Mouse (Mus musculus) frontal cortex, adult (tissue): ENCODE results near the gene Txndc12.

Experiments
- ATAC-seq: cut with Nextera tagmentation; 2 replicates; pipeline ENCODE4 v1.9.2; 2017; ENCODE audit warnings: mild to moderate bottlenecking, moderate library complexity, mixed read lengths; ENCODE audit not compliant: low TSS enrichment

Gene Txndc12

GRCm38 (mm10) chr4:108845824-108846569, 11.6 kb downstream of the Txndc12 start:
- ATAC-seq: no peak

GRCm38 (mm10) chr4:108847715-108848504, 13.5 kb downstream of the Txndc12 start, which contains the start of gene Kti12:
Kti12 (plus strand) TSS chr4:108847785.
- peak; percentile 96 for ATAC-seq

- ATAC-seq: peak; percentile 24
These were observed 14.1 kb downstream of the Txndc12 start, which contains the start of gene A730015C16Rik for GRCm38 (mm10) chr4:108848505-108848848. A730015C16Rik (minus strand) TSS chr4:108848619.

- ATAC-seq: no peak
These were observed 32.4 kb downstream of the Txndc12 start for GRCm38 (mm10) chr4:108866806-108867205.

GRCm38 (mm10) chr4:108869730-108870374, 35.5 kb downstream of the Txndc12 start:
- peak; percentile 96 for ATAC-seq

GRCm38 (mm10) chr4:108873746-108874145, 39.3 kb downstream of the Txndc12 start:
- no peak for ATAC-seq

GRCm38 (mm10) chr4:108877901-108878300, 43.5 kb downstream of the Txndc12 start:
- ATAC-seq: no peak

GRCm38 (mm10) chr4:108878963-108879822, 44.8 kb downstream of the Txndc12 start, which contains the start of gene Rab3b:
Rab3b (plus strand) TSS chr4:108879063.
- ATAC-seq: peak; percentile 88

GRCm38 (mm10) chr4:108883815-108884214, 49.4 kb downstream of the Txndc12 start:
- no peak for ATAC-seq

- ATAC-seq: no peak
These were observed 53.1 kb downstream of the Txndc12 start for GRCm38 (mm10) chr4:108887456-108887855.

- ATAC-seq: peak; percentile 72
These were observed 56.5 kb downstream of the Txndc12 start for GRCm38 (mm10) chr4:108890876-108891275.

GRCm38 (mm10) chr4:108900421-108900820, 66.0 kb downstream of the Txndc12 start:
- ATAC-seq: no peak

GRCm38 (mm10) chr4:108902886-108903285, 68.5 kb downstream of the Txndc12 start:
- no peak for ATAC-seq

- no peak for ATAC-seq
These were observed 68.9 kb downstream of the Txndc12 start for GRCm38 (mm10) chr4:108903346-108903745.

- no peak for ATAC-seq
These were observed 69.7 kb downstream of the Txndc12 start for GRCm38 (mm10) chr4:108904076-108904475.

- no peak for ATAC-seq
These were observed 70.4 kb downstream of the Txndc12 start for GRCm38 (mm10) chr4:108904790-108905189.

GRCm38 (mm10) chr4:108905859-108906258, 71.5 kb downstream of the Txndc12 start:
- peak; percentile 96 for ATAC-seq

- ATAC-seq: no peak
These were observed 73.1 kb downstream of the Txndc12 start for GRCm38 (mm10) chr4:108907475-108907874.

- ATAC-seq: peak; percentile 20; the same call in 1 of the 2 replicates
These were observed 75.5 kb downstream of the Txndc12 start for GRCm38 (mm10) chr4:108909872-108910425.
